12 mouse cellular contexts compared by ENCODE assay signal in genomic region chr13:16977743-16978142, GRCm38 (mm10).
A peak's percentile ranks its signal among the peaks of the same experiment; 100 is the strongest.
DNase-seq lines count a peak whose midpoint lies in the region; ATAC-seq and TF ChIP-seq lines count a peak whose summit lies in the region.
"Had no signal": no experiment of that assay in that cellular context is flagged by ENCODE, and none has a peak within 500 bp of the region (broad histone marks: within the 10 kb centered on the region; RNA-seq: fewer than 3 reads in every experiment).

No protein-coding gene starts in this region.

- no peaks in the 10 kb centered on the region for H3K9me3 ChIP-seq in neural tube, embryonic 15.5 days (replicated peaks)
- no peaks in the 10 kb centered on the region for H3K9me3 ChIP-seq in kidney, embryonic 14.5 days (ENCODE audit: control insufficient read depth, low read length)
- H3K9me3 ChIP-seq: embryonic facial prominence, embryonic 10.5 days had no signal

- no peak for TF ChIP-seq POLR2A in cerebellum, adult 2 months (IDR thresholded peaks at IDR 0.05; ENCODE audit: borderline replicate concordance, insufficient read depth, low read length)

- TF ChIP-seq CTCF in cerebellum, adult 2 months (IDR thresholded peaks at IDR 0.05; ENCODE audit: borderline replicate concordance, insufficient read depth, low read depth, low read length), result no peak

- no peak overlapping the region for H3K9ac ChIP-seq in neural tube, embryonic 15.5 days (replicated peaks)
- no peak overlapping the region for H3K9ac ChIP-seq in kidney, embryonic 14.5 days (ENCODE audit: low read depth, low read length)

- no peaks in the 10 kb centered on the region for H3K27me3 ChIP-seq in cerebellum, adult 2 months (ENCODE audit: control insufficient read depth, insufficient read depth, low read length)
- no peaks in the 10 kb centered on the region for H3K27me3 ChIP-seq in neural tube, embryonic 15.5 days (replicated peaks)
- no peaks in the 10 kb centered on the region for H3K27me3 ChIP-seq in kidney, embryonic 14.5 days (ENCODE audit: control insufficient read depth, insufficient read depth, low read length)

- intact Hi-C loops in left cerebral cortex, postnatal 14 days (cut with DNase I), result no loop called here

- H3K4me3 ChIP-seq in cerebellum, adult 2 months (replicated peaks; ENCODE audit: insufficient read depth, low read depth, low read length), result no peak overlapping the region
- no peak overlapping the region for H3K4me3 ChIP-seq in neural tube, embryonic 15.5 days (replicated peaks)
- no peak overlapping the region for H3K4me3 ChIP-seq in kidney, embryonic 14.5 days (ENCODE audit: low read length)
- H3K4me3 ChIP-seq: embryonic facial prominence, embryonic 10.5 days; myocyte had no signal

- H3K36me3 ChIP-seq in neural tube, embryonic 15.5 days, result no peaks in the 10 kb centered on the region
- no peaks in the 10 kb centered on the region for H3K36me3 ChIP-seq in kidney, embryonic 14.5 days (ENCODE audit: control insufficient read depth, insufficient read depth, low read length)
- H3K36me3 ChIP-seq: embryonic facial prominence, embryonic 10.5 days had no signal

- 0 out of 2 replicates have a peak, but pooled peaks have one; percentile 31 for ATAC-seq in neural tube, embryonic 15.5 days (ENCODE audit: low FRiP score)
- no peak for ATAC-seq in inflammation-experienced regulatory T-cells, adult 6 months
- no peak for ATAC-seq in kidney, embryonic 14.5 days (ENCODE audit: low FRiP score, low TSS enrichment)

- H3K4me1 ChIP-seq in cerebellum, adult 2 months (ENCODE audit: control insufficient read depth, insufficient read depth, low read length), result peaks cover 5% of the 10 kb centered on the region; the same call in 1 of the 2 replicates
- H3K4me1 ChIP-seq in neural tube, embryonic 15.5 days, result no peaks in the 10 kb centered on the region
- no peaks in the 10 kb centered on the region for H3K4me1 ChIP-seq in kidney, embryonic 14.5 days (ENCODE audit: control insufficient read depth, insufficient read depth, low read length)

- 9% methylated on average over 6 of the region's 6 CpGs for WGBS in cerebellum, adult 2 months
- WGBS in neural tube, embryonic 15.5 days, result 53% methylated on average over 6 of the region's 6 CpGs
- WGBS in kidney, embryonic 14.5 days, result 66% methylated on average over 6 of the region's 6 CpGs

- DNase-seq in cerebellum, adult 2 months, result peak; percentile 41 to 70
- no peak for DNase-seq in cerebellum, adult 9-10 months
- DNase-seq in neural tube, embryonic 10.5 days (ENCODE audit: extremely low spot score, low spot score), result no peak
- peak; percentile 62 to 75 for DNase-seq in left cerebral cortex, postnatal 14 days (ENCODE audit: low spot score in 2 of 2)
- no peak for DNase-seq in lung, postnatal 4 days
- DNase-seq: heart, postnatal 10 days; kidney, adult 11 months had no signal

- H3K27ac ChIP-seq in cerebellum, adult 2 months (ENCODE audit: insufficient read depth, low read length), result no peak overlapping the region
- H3K27ac ChIP-seq in neural tube, embryonic 15.5 days (replicated peaks), result no peak overlapping the region
- H3K27ac ChIP-seq in kidney, embryonic 14.5 days (ENCODE audit: low read depth, low read length), result no peak overlapping the region
- H3K27ac ChIP-seq: embryonic facial prominence, embryonic 10.5 days had no signal

- no peak overlapping the region for H3K4me2 ChIP-seq in neural tube, embryonic 15.5 days
- no peak overlapping the region for H3K4me2 ChIP-seq in kidney, embryonic 14.5 days (replicated peaks; ENCODE audit: low read depth, low read length)

Comparison
In these comparisons a context has a peak if more than half of its experiments do, and no peak if none do; other contexts are left out.
1. DNase-seq: peak in cerebellum, adult 2 months (2 of 2) and left cerebral cortex, postnatal 14 days (2 of 2); none in cerebellum, adult 9-10 months (single experiment), neural tube, embryonic 10.5 days (single experiment) and lung, postnatal 4 days (0 of 2).